Mouse (Mus musculus) monocyte, adult 59 days (primary cell): Measurements from ENCODE around the gene Spns3. TPM values are rescaled to one million over a fixed set of nuclear protein-coding genes. Genes with fewer than 3 reads are reported as not detected.

Source experiments
- total RNA-seq, 2 experiments: library from RNA; stranded (reverse); gene quantifications; one replicate each; pipeline ENCODE4 v1.2.4; 2023

Gene Spns3
- 10 to 100 TPM; 12.3 to 12.6 TPM for total RNA-seq

GRCm38 (mm10) chr11:72550134-72550988 lies at the start of gene Spns3:
Spns3 (minus strand) TSS chr11:72550506.

DNA sequence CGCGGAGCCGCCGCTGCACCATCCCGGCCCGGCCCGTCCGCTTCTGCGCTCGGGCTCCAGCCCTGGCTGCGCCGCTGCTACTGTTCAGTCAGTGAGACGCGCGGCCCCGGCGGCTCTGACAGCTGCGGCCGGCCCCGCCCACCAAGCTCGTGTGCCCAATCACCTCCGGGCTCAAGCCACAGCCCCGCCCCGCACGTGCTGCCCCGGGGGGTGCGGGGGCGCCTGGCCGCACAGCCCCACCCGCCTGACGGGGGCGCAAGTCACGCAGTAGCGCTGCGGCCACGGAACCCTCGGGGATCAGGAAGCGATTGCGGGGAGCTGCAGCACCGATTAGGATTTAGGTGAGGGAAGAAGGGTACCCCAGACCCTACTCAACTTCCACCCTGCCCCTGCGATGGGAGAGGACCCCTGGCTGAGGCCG lies 60.4 kb downstream of the Spns3 start, which contains the start of gene Spns2:
TSS of gene Spns2 (minus strand) at position 24 of the 421 bp plus-strand sequence.

Other genes with a start within 250 kb of the Spns3 start
- gene Xaf1, start 248.9 kb downstream of the Spns3 start, total RNA-seq, result 10 to 100 TPM; 54.0 to 67.0 TPM
- under 1 TPM; 0.47 to 0.52 TPM for gene Fbxo39, start 236.1 kb downstream of the Spns3 start, total RNA-seq
- not detected for gene Tekt1, start 188.1 kb downstream of the Spns3 start, total RNA-seq
- 1 to 10 TPM in 1 of 2 experiments, not detected in 1; 2.3 TPM for gene Smtnl2, start 138.8 kb downstream of the Spns3 start, total RNA-seq
- not detected for gene Ggt6, start 115.0 kb downstream of the Spns3 start, total RNA-seq
- 10 to 100 TPM; 69.4 to 73.1 TPM for gene Mybbp1a, start 109.2 kb downstream of the Spns3 start, total RNA-seq
- 1 to 10 TPM; 1.3 to 1.8 TPM for gene Spns2, start 60.6 kb downstream of the Spns3 start, total RNA-seq
- 10 to 100 TPM; 29.9 to 30.1 TPM for gene Ube2g1, start 56.8 kb upstream of the Spns3 start, total RNA-seq
- 10 to 100 TPM; 94.9 to 99.6 TPM for gene Ankfy1, start 139.5 kb upstream of the Spns3 start, total RNA-seq
- gene Cyb5d2, start 245.6 kb upstream of the Spns3 start, total RNA-seq, result 1 to 10 TPM; 7.1 to 8.7 TPM
- 10 to 100 TPM; 75.8 to 78.6 TPM for gene Zzef1, start 245.7 kb upstream of the Spns3 start, total RNA-seq